Mouse (Mus musculus) ES-Bruce4 (cell line): ENCODE measurements around the gene Ajuba.

ENCODE experiments used
- EP300 ChIP-seq: IDR thresholded peaks from 2 replicates; pipeline ENCODE4 v1.6.1; 2011; ENCODE audit warnings: low read depth, low read length; ENCODE audit not compliant: insufficient read depth
- POLR2A ChIP-seq: IDR thresholded peaks from one replicate; pipeline ENCODE4 v1.8.1; 2011; ENCODE audit warnings: low read length; ENCODE audit not compliant: insufficient read depth

GRCm38 (mm10) chr14:54572122-54572521 is 5.2 kb downstream of the Ajuba start:
- no peak for TF ChIP-seq EP300
- no peak for TF ChIP-seq POLR2A
